ENCODE assay signal across 22 mouse cellular contexts in genomic region chr6:138072963-138073339, GRCm38 (mm10). TPM values are rescaled to one million over a fixed set of nuclear protein-coding genes. Genes with fewer than 3 reads are reported as not detected.
DNase-seq lines count a peak whose midpoint lies in the region; ATAC-seq lines count a peak whose summit lies in the region.
"Had no signal": no experiment of that assay in that cellular context is flagged by ENCODE, and none has a peak within 500 bp of the region (broad histone marks: within the 10 kb centered on the region; RNA-seq: fewer than 3 reads in every experiment).

No protein-coding gene starts in this region.

- no peak overlapping the region for H3K27ac ChIP-seq in forebrain, embryonic 11.5 days (ENCODE audit: low read depth, low read length)
- no peak overlapping the region for H3K27ac ChIP-seq in forebrain, embryonic 13.5 days
- no peak overlapping the region for H3K27ac ChIP-seq in limb, embryonic 11.5 days (replicated peaks; ENCODE audit: low read depth, low read length)
- no peak overlapping the region for H3K27ac ChIP-seq in limb, embryonic 10.5 days
- H3K27ac ChIP-seq in embryonic facial prominence, embryonic 10.5 days (replicated peaks), result no peak overlapping the region
- H3K27ac ChIP-seq: hindbrain, embryonic 15.5 days; liver, embryonic 14.5 days had no signal

- no peak overlapping the region for H3K4me3 ChIP-seq in forebrain, embryonic 11.5 days (ENCODE audit: low read depth, low read length)
- H3K4me3 ChIP-seq in forebrain, embryonic 13.5 days, result no peak overlapping the region
- H3K4me3 ChIP-seq in limb, embryonic 11.5 days (ENCODE audit: low read depth, low read length), result no peak overlapping the region
- no peak overlapping the region for H3K4me3 ChIP-seq in limb, embryonic 10.5 days
- no peak overlapping the region for H3K4me3 ChIP-seq in embryonic facial prominence, embryonic 10.5 days
- H3K4me3 ChIP-seq: heart, embryonic 12.5 days; hindbrain, embryonic 15.5 days; megakaryocyte, embryonic 14.5 days had no signal

- no peak overlapping the region for H3K4me2 ChIP-seq in forebrain, embryonic 11.5 days (ENCODE audit: low read depth, low read length, severe bottlenecking)
- no peak overlapping the region for H3K4me2 ChIP-seq in forebrain, embryonic 13.5 days
- no peak overlapping the region for H3K4me2 ChIP-seq in limb, embryonic 11.5 days (ENCODE audit: low read depth, severe bottlenecking)
- H3K4me2 ChIP-seq: heart, embryonic 12.5 days; hindbrain, embryonic 15.5 days had no signal

- ATAC-seq in forebrain, embryonic 11.5 days (replicated peaks; ENCODE audit: low FRiP score), result 0 out of 2 replicates have a peak, but pooled peaks have one; percentile 27
- ATAC-seq in forebrain, embryonic 13.5 days, result no peak
- ATAC-seq in limb, embryonic 11.5 days (ENCODE audit: insufficient number of reproducible peaks, low FRiP score, low TSS enrichment, low read depth), result peak; percentile 39; the same call in 1 of the 2 replicates
- ATAC-seq: intestine, postnatal 0 days had no signal

- 74% methylated on average over 8 of the region's 8 CpGs for WGBS in forebrain, embryonic 11.5 days
- WGBS in forebrain, embryonic 13.5 days, result 71% methylated on average over 8 of the region's 8 CpGs
- 78% methylated on average over 8 of the region's 8 CpGs for WGBS in limb, embryonic 11.5 days
- WGBS in limb, embryonic 10.5 days, result 83% methylated on average over 8 of the region's 8 CpGs
- WGBS in embryonic facial prominence, embryonic 10.5 days, result 76% methylated on average over 8 of the region's 8 CpGs

- H3K9ac ChIP-seq in forebrain, embryonic 11.5 days (ENCODE audit: low read length), result no peak overlapping the region
- H3K9ac ChIP-seq in forebrain, embryonic 13.5 days, result no peak overlapping the region
- H3K9ac ChIP-seq in limb, embryonic 11.5 days (ENCODE audit: low read length), result no peak overlapping the region
- H3K9ac ChIP-seq: heart, embryonic 12.5 days; hindbrain, embryonic 15.5 days; liver, embryonic 14.5 days had no signal

- no peaks in the 10 kb centered on the region for H3K27me3 ChIP-seq in forebrain, embryonic 11.5 days (ENCODE audit: control insufficient read depth, insufficient read depth, low read length)
- H3K27me3 ChIP-seq in forebrain, embryonic 13.5 days, result no peaks in the 10 kb centered on the region
- H3K27me3 ChIP-seq in limb, embryonic 11.5 days (ENCODE audit: control insufficient read depth, insufficient read depth, low read length), result no peaks in the 10 kb centered on the region
- H3K27me3 ChIP-seq in limb, embryonic 10.5 days (ENCODE audit: low read depth, poor library complexity, severe bottlenecking), result no peaks in the 10 kb centered on the region
- H3K27me3 ChIP-seq in embryonic facial prominence, embryonic 10.5 days (replicated peaks; ENCODE audit: low read depth, poor library complexity, severe bottlenecking), result no peaks in the 10 kb centered on the region
- H3K27me3 ChIP-seq: heart, embryonic 12.5 days; hindbrain, embryonic 15.5 days; megakaryocyte, embryonic 14.5 days had no signal

- H3K4me1 ChIP-seq in forebrain, embryonic 11.5 days (replicated peaks; ENCODE audit: control insufficient read depth, insufficient read depth, low read length), result no peaks in the 10 kb centered on the region; the same call in 1 of the 2 replicates
- peaks cover 8% of the 10 kb centered on the region; the same call in 1 of the 2 replicates for H3K4me1 ChIP-seq in forebrain, embryonic 13.5 days
- H3K4me1 ChIP-seq in limb, embryonic 11.5 days (ENCODE audit: control insufficient read depth, insufficient read depth, low read length), result no peaks in the 10 kb centered on the region
- 0 out of 2 replicates have a peak, but pooled peaks cover 4% of the 10 kb centered on the region for H3K4me1 ChIP-seq in limb, embryonic 10.5 days
- 0 out of 2 replicates have a peak, but pooled peaks cover 4% of the 10 kb centered on the region for H3K4me1 ChIP-seq in embryonic facial prominence, embryonic 10.5 days
- H3K4me1 ChIP-seq: heart, embryonic 12.5 days; hindbrain, embryonic 15.5 days; megakaryocyte, embryonic 14.5 days had no signal

- H3K9me3 ChIP-seq in forebrain, embryonic 11.5 days (ENCODE audit: control insufficient read depth, low read length), result no peaks in the 10 kb centered on the region
- no peaks in the 10 kb centered on the region for H3K9me3 ChIP-seq in forebrain, embryonic 13.5 days (replicated peaks)
- H3K9me3 ChIP-seq in limb, embryonic 11.5 days (ENCODE audit: control insufficient read depth, low read length), result no peaks in the 10 kb centered on the region
- H3K9me3 ChIP-seq in limb, embryonic 10.5 days (replicated peaks), result no peaks in the 10 kb centered on the region
- no peaks in the 10 kb centered on the region for H3K9me3 ChIP-seq in embryonic facial prominence, embryonic 10.5 days
- H3K9me3 ChIP-seq: heart, embryonic 12.5 days; hindbrain, embryonic 15.5 days had no signal

- DNase-seq in forebrain, embryonic 11.5 days (ENCODE audit: low spot score), result no peak
- DNase-seq in limb, embryonic 11.5 days (ENCODE audit: low spot score), result no peak
- DNase-seq in limb, embryonic 10.5 days (ENCODE audit: low spot score), result no peak
- peak; percentile 13 for DNase-seq in embryonic facial prominence, embryonic 10.5 days (ENCODE audit: low spot score)
- peak; percentile 9 for DNase-seq in forelimb bud, embryonic 11.5 days (ENCODE audit: low read depth, low spot score)
- no peak for DNase-seq in adrenal gland, adult 2 months
- no peak for DNase-seq in thymus, postnatal 36 days
- DNase-seq: cerebellum, adult 11 months; cerebellum, postnatal 14 days; right cerebral cortex, adult 18-20 months; thymus, adult 18-20 months had no signal

- no peaks in the 10 kb centered on the region for H3K36me3 ChIP-seq in forebrain, embryonic 11.5 days (ENCODE audit: control insufficient read depth, insufficient read depth, low read length)
- no peaks in the 10 kb centered on the region for H3K36me3 ChIP-seq in forebrain, embryonic 13.5 days (ENCODE audit: poor library complexity, severe bottlenecking)
- no peaks in the 10 kb centered on the region for H3K36me3 ChIP-seq in limb, embryonic 11.5 days (ENCODE audit: control insufficient read depth, insufficient read depth, low read length)
- H3K36me3 ChIP-seq in limb, embryonic 10.5 days, result no peaks in the 10 kb centered on the region
- no peaks in the 10 kb centered on the region for H3K36me3 ChIP-seq in embryonic facial prominence, embryonic 10.5 days (replicated peaks)
- H3K36me3 ChIP-seq: heart, embryonic 12.5 days; hindbrain, embryonic 15.5 days had no signal

RNA-seq across cellular contexts. Expression of gene Slc15a5, which starts 6.8 kb away (rescaled TPM):
- not detected in 2 replicates for polyA plus RNA-seq in forebrain, embryonic 11.5 days (2014; fragmentation: Nextera tagmentation; extraction: Ambion mirVana)
- polyA plus RNA-seq in forebrain, embryonic 13.5 days (2015; fragmentation: Nextera tagmentation; extraction: Ambion mirVana), result not detected in 2 replicates
- not detected in 2 replicates for polyA plus RNA-seq in limb, embryonic 11.5 days (2014; fragmentation: Nextera tagmentation; extraction: Ambion mirVana)
- not detected in 2 replicates for polyA plus RNA-seq in limb, embryonic 10.5 days (2016; fragmentation: Nextera tagmentation; extraction: Ambion mirVana)
- polyA plus RNA-seq in embryonic facial prominence, embryonic 10.5 days (2016; fragmentation: Nextera tagmentation; extraction: Ambion mirVana), result not detected in 2 replicates
- total RNA-seq in adrenal gland, adult 2 months (2021), result 1 to 10 TPM in 1 of 2 experiments, under 1 TPM in 1; 0.62 to 4.6 TPM
- 0.39 and 0.94 TPM in 2 replicates for polyA plus RNA-seq in adrenal gland, adult 2 months (2012; rRNA removed)
- total RNA-seq: gastrocnemius, postnatal 4 days; heart, postnatal 25 days; MEL; neutrophil, adult 5-6 weeks had no signal
- polyA plus RNA-seq: heart, embryonic 12.5 days; hindbrain, embryonic 15.5 days; liver, embryonic 14.5 days; lung, embryonic 16.5 days had no signal

Comparison
In these comparisons a context has a peak if more than half of its experiments do, and no peak if none do; other contexts are left out.
1. DNase-seq: peak in embryonic facial prominence, embryonic 10.5 days (single experiment) and forelimb bud, embryonic 11.5 days (single experiment); none in forebrain, embryonic 11.5 days (single experiment), limb, embryonic 11.5 days (single experiment), limb, embryonic 10.5 days (single experiment), adrenal gland, adult 2 months (single experiment) and thymus, postnatal 36 days (0 of 2).